Mouse (Mus musculus) ES-Bruce4 (cell line): ENCODE measurements around the gene Gm20518. TPM values are rescaled to one million over a fixed set of nuclear protein-coding genes. Genes with fewer than 3 reads are reported as not detected.

ENCODE experiments used
- H3K27ac ChIP-seq: 2 replicates; pipeline ENCODE4 v1.5.1; 2012; ENCODE audit warnings: low read length, inconsistent platforms; ENCODE audit not compliant: insufficient read depth
- H3K27me3 ChIP-seq: 2 replicates; pipeline ENCODE4 v1.6.1; 2012; ENCODE audit warnings: mild to moderate bottlenecking, low read length, inconsistent platforms; ENCODE audit not compliant: control insufficient read depth, poor library complexity, insufficient read depth, severe bottlenecking
- H3K36me3 ChIP-seq: 2 replicates; pipeline ENCODE4 v1.6.1; 2012; ENCODE audit warnings: inconsistent platforms, mild to moderate bottlenecking, low read length, moderate library complexity; ENCODE audit not compliant: control insufficient read depth, poor library complexity, insufficient read depth, severe bottlenecking
- H3K4me1 ChIP-seq: one replicate; pipeline ENCODE4 v1.8.1; 2011; ENCODE audit warnings: low read length; ENCODE audit not compliant: control insufficient read depth, insufficient read depth
- H3K4me3 ChIP-seq: 2 replicates; pipeline ENCODE4 v1.5.1; 2011; ENCODE audit warnings: low read depth, mild to moderate bottlenecking, low read length
- H3K9ac ChIP-seq: 2 replicates; pipeline ENCODE4 v1.6.1; 2012; ENCODE audit warnings: low read depth, mild to moderate bottlenecking, inconsistent platforms; ENCODE audit not compliant: poor library complexity, severe bottlenecking
- H3K9me3 ChIP-seq: replicated peaks from 2 replicates; pipeline ENCODE4 v1.6.1; 2012; ENCODE audit warnings: mild to moderate bottlenecking, low read length, inconsistent platforms; ENCODE audit not compliant: control insufficient read depth, poor library complexity, insufficient read depth, severe bottlenecking
- CTCF ChIP-seq: IDR thresholded peaks from one replicate; pipeline ENCODE4 v1.8.1; 2011; ENCODE audit warnings: low read depth, low read length
- EP300 ChIP-seq: IDR thresholded peaks from 2 replicates; pipeline ENCODE4 v1.6.1; 2011; ENCODE audit warnings: low read depth, low read length; ENCODE audit not compliant: insufficient read depth
- POLR2A ChIP-seq: IDR thresholded peaks from one replicate; pipeline ENCODE4 v1.8.1; 2011; ENCODE audit warnings: low read length; ENCODE audit not compliant: insufficient read depth
- polyA plus RNA-seq: library from polyadenylated mRNA; stranded (reverse); fragments of >200 nt; gene quantifications from 2 replicates; pipeline ENCODE4 v1.2.4, GENCODE M21; 2011; ENCODE audit warnings: low read depth; ENCODE audit not compliant: missing spikeins, insufficient read depth, insufficient read length

Gm20518 gene
- polyA plus RNA-seq, 1 experiment, result not detected

DNA sequence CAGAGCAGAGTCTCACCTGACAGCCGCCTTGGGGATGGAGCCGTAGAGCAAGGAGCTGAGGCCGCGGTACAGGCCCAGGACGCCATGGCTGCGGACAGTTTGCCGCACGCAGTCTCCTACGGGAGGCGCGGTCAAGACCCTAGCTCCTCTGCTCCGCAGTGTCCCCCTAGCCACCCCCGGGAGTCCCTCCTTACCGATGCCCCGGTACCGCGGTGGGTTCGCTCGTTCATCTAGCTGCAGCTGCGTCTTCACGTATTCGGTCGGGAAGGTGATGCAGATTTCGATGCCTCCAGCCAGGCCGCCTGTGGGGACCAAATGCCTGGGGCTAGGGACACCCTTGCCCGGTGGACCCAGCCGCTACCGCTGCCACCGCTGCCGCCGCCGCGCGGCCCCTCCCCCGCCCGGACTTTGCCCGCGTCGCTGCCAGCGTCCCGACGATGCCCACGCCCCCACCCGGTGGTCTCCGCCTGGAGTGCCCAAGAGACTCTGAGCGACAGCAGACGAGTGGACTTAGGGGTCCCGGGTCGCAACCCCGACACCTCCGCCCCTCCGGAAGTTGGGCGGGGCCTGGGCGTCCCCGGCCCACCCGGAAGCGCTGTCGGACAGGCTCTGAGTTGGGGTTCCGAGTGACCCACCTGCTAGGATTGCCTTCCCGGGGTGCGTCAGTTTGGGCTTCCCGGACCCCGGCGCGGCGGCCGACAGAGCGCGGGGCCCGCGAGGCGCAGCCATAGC, 36.0 kb upstream of the Gm20518 start:
- H3K36me3 ChIP-seq, result peaks cover 9% of the 10 kb centered on the region
- peak overlapping the region; percentile 91 for H3K9ac ChIP-seq
- H3K27ac ChIP-seq, result no peak overlapping the region
- peak overlapping the region; percentile 77 for H3K4me3 ChIP-seq
- no peaks in the 10 kb centered on the region for H3K9me3 ChIP-seq
- TF ChIP-seq CTCF (no peak), EP300 (no peak), POLR2A (no peak)
- no peaks in the 10 kb centered on the region for H3K27me3 ChIP-seq
- peaks cover 6% of the 10 kb centered on the region for H3K4me1 ChIP-seq

DNA sequence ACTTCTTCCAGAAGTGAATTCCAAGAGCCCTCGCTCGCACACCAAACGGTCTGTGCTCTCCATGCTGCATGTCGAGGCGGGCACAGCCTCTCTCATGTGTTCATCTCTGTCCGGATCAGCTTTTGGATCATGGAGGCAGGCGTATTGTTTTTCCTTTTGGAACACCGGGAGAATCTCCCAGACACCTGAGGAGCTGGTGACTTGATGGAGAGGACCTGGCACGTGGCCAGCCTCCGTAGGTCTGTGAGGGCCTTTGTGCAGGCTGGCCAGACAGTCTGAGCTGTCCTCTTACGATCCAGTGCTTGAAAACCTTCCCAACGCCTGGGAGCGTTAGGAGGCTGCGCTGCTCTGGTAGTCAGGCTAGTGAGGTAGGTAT, 30.7 kb upstream of the Gm20518 start:
- no peaks in the 10 kb centered on the region for H3K27me3 ChIP-seq
- H3K36me3 ChIP-seq, result peaks cover 9% of the 10 kb centered on the region
- peak overlapping the region; percentile 61 for H3K9ac ChIP-seq
- no peaks in the 10 kb centered on the region for H3K4me1 ChIP-seq
- no peak for TF ChIP-seq CTCF
- no peak for TF ChIP-seq EP300
- TF ChIP-seq POLR2A, result no peak
- H3K27ac ChIP-seq, result no peak overlapping the region
- H3K4me3 ChIP-seq, result peak overlapping the region; percentile 81
- H3K9me3 ChIP-seq, result no peaks in the 10 kb centered on the region

DNA sequence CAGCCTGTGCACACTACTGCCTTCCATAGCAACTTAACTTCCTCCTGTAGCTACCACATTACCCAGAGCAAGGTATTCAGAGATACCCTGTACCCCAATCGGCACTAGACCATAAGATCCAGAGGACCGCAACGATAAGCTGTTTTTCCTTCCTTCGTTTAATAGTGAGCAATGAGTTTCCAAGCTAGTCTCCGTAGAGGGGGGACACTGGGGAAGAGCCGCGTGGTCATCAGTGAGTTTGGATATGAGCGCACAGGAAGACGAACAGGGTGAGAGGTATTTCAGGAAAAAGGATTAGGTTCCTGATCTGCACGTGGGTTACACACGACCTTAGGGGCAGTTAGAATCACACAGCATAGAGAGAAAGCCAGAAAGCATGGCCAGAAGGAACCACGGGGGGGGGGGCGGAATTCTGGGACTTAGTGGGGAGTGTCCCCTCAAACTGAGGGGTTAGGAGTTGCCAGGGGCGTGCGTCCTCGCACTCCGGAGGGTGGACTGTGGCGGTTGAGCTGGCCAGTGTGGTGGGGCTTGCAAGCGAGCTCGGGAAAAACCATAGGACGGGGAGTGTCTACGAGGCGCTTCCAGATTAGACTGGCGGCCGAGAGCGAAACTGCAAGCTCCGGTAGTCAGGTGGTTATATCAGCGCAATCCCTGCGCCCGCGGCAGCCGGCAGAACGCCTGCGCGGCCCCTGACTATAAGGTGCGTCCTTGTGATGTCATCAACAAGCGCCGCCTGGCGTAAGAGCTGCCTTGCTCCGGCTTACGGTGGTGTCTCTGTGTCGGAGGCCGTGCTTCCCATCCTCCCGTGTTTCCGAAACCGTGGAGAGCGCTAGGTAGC, 30.1 kb upstream of the Gm20518 start:
- no peaks in the 10 kb centered on the region for H3K4me1 ChIP-seq
- peak overlapping the region; percentile 82 for H3K4me3 ChIP-seq
- peaks cover 9% of the 10 kb centered on the region for H3K36me3 ChIP-seq
- H3K9me3 ChIP-seq, result no peaks in the 10 kb centered on the region
- peak overlapping the region; percentile 61 for H3K9ac ChIP-seq
- peak overlapping the region; percentile 86 for H3K27ac ChIP-seq
- TF ChIP-seq POLR2A, result peak; percentile 27
- no peak for TF ChIP-seq EP300
- no peak for TF ChIP-seq CTCF
- H3K27me3 ChIP-seq, result no peaks in the 10 kb centered on the region

DNA sequence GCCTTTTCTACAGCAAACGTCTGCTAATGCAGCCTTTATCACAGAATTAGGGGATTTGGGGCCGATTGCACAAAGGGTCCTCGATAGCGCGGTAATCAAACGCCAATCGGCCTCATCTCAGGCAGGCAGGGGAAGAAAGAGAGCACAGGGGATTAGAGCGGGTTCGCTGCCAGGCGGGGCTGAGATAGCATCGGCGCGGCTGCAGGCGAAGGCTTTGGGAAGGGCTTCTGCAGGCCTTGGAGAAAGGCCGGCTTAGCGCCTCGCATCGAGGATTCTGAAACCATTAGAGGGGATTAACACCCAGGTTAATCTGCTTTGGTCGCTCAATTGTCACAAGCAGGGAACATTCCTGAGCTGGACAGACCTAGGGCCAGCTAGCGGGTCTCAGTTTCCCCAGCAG, 29.1 kb upstream of the Gm20518 start:
- Histone ChIP-seq H3K4me3 (peak overlapping the region; percentile 10), H3K27ac (no peak overlapping the region), H3K27me3 (peaks cover 5% of the 10 kb centered on the region; the same call in 1 of the 2 replicates)

DNA sequence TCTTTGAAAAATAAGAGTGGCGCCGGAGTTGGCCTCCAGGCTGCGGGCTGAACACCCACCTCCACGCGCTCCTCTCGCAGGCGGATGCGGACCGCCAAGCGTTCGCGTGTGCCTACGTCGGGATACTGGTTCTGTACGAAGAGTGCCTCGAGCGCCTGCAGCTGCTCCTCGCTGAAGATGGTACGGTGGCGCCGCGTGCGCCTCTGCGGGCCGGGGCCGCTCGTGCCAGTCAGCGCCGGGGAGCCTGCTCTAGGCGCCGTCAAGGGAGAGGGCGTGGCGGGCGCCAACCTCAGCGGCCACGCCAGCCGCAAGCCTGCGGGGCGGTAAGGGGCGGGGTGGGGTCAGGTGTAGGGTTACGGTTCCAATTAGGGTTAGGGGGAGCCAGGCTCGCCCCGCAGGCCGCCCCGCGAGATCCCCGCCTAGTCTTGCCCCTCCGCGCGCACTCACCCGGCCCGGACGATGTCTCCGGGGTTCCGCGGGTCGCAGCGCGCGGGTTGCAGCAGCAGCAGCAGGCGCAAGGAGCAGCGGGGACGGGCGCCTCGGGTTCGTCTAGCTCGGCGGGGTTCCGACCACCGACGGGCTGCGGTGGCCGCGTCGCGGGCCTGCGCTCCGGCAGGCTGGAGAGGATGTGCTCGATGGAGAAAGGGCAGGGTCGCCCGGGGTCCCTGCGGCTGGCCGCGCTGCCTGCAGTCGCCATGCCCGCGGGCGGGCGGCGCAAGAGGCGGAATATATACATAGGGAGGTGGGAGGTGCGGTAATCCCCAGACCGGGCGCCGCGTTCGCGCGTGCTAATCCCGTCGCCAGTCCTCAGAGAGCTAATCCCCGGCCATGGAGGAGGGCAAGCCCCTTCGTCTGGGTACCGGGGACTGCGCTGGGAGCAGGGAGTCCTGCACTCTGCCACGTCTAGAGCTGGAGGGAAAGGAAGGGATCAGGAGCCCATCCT, 23.1 kb upstream of the Gm20518 start, which contains the start of gene Gsc2:
TSS of gene Gsc2 (minus strand) at position 753 of the 943 bp plus-strand sequence.
- TF ChIP-seq POLR2A, result no peak
- no peak for TF ChIP-seq CTCF
- TF ChIP-seq EP300, result no peak
- H3K27ac ChIP-seq, result no peak within 1 kb of the TSS
- H3K36me3 ChIP-seq, result no peaks in the 10 kb centered on the region
- no peaks in the 10 kb centered on the region for H3K9me3 ChIP-seq
- no peaks in the 10 kb centered on the region for H3K4me1 ChIP-seq
- H3K9ac ChIP-seq, result peak within 1 kb of the TSS; percentile 60
- H3K27me3 ChIP-seq, result peaks cover 11% of the 10 kb centered on the region; the same call in 1 of the 2 replicates
- H3K4me3 ChIP-seq, result peak within 1 kb of the TSS; percentile 71

More for the DNA sequence above, 29.1 kb upstream of the Gm20518 start:
- H3K9me3 ChIP-seq, result no peaks in the 10 kb centered on the region
- TF ChIP-seq POLR2A (no peak), CTCF (no peak)
- peaks cover 4% of the 10 kb centered on the region for H3K36me3 ChIP-seq
- H3K4me1 ChIP-seq, result no peaks in the 10 kb centered on the region
- H3K9ac ChIP-seq, result peak overlapping the region; percentile 61
